Mouse (Mus musculus): ENCODE data around the gene Vwa7. TPM values are rescaled to one million over a fixed set of nuclear protein-coding genes. Genes with fewer than 3 reads are reported as not detected.
"Not testable (repeated sequence)": the region's sequence is repeated elsewhere in the genome, so short reads cannot be mapped to it uniquely, and the experiment has no call there.

Gene Vwa7
- polyA plus RNA-seq, 1 experiment = 0.38 TPM

- WGBS = 2% methylated on average over 30 of the region's 32 CpGs
- not testable (repeated sequence) for DNase-seq (ENCODE audit: low read depth, low spot score)
These were observed 16.3 kb upstream of the Vwa7 start for GRCm38 (mm10) chr17:34999871-35000716.

- WGBS = under 1% methylated on average over 82 of the region's 83 CpGs
These were observed 15.5 kb upstream of the Vwa7 start, which contains the start of gene Vars for GRCm38 (mm10) chr17:35000717-35001451. Gene Vars, plus strand, starts transcription at chr17:35000987.

DNA sequence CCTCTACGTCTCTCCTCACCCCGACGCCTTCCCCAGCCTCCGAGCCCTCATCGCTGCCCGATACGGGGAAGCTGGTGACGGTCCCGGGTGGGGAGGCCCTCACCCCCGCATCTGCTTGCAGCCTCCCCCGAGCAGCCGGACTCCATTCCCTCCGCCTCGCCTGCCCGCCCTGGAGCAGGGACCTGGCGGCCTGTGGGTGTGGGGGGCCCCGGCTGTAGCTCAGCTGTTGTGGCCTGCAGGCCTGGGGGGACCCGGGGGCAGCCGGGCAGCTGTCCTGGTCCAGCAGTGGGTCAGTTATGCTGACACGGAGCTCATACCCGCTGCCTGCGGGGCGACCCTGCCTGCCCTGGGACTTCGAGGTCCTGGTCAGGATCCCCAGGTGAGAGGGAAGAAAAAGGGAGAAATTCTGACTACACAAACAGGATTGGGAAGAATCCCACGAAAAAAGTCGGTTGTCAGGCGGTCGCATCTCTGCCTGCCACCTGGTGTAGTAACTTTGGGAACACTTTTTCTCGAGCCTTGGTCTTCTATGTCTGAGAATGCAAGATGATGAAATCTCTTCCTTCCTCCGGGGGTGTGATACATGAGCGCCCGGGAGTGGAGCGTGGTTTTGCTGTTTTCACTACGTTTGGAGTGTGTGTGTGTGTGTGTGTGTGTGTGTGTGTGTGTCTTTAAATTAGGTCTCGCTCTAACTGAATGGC is 14.8 kb upstream of the Vwa7 start:
- no peak for DNase-seq (ENCODE audit: low read depth, low spot score)
- 1% methylated on average over 35 of the region's 35 CpGs for WGBS

More at GRCm38 (mm10) chr17:35000717-35001451, 15.5 kb upstream of the Vwa7 start, which contains the start of gene Vars:
- DNase-seq (ENCODE audit: low read depth, low spot score) = no peak

DNA sequence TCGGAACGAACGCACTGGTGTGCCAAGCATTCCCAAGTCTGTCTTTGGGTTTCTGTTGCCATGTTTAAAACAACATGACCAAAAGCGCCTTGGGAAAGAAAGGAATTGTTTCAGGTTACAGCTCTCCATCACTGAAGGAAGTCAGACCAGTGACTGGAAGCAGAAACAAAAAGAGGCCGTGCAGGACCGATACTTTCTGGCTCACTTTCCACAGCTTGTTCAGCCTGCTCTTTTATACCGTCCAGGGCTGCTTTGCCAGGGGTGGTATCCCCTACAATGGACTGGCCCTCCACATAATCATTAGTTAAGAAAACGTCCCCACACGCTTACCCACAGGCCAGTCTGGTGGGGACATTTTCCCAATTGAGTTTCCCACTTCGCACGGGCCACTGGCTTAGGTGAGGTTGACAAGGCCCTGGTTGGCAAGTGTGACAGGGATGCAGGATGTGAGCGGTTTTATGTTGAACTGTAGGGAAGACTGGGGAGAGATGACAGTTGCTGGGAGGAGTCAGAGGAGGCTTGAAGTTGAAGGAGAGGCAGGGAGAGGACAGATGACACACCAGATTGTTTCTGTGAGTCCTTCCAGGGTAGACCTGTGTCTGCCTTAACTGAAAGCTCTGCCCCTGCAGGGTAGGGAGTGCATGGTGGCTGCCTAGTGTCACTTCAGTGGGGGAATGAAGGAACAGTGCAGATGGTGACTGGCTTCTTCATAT is 14.1 kb upstream of the Vwa7 start:
- no peak for DNase-seq (ENCODE audit: low read depth, low spot score)
- 3% methylated on average over 12 of the region's 12 CpGs for WGBS

- WGBS = 39% methylated on average over 9 of the region's 9 CpGs
These were observed 13.1 kb upstream of the Vwa7 start for GRCm38 (mm10) chr17:35003022-35003838.

GRCm38 (mm10) chr17:35004075-35004717 is 12.2 kb upstream of the Vwa7 start:
- WGBS = 96% methylated on average over 17 of the region's 17 CpGs
- no peak for DNase-seq (ENCODE audit: low read depth, low spot score)

More at GRCm38 (mm10) chr17:35003022-35003838, 13.1 kb upstream of the Vwa7 start:
- DNase-seq (ENCODE audit: low read depth, low spot score) = no peak

DNA sequence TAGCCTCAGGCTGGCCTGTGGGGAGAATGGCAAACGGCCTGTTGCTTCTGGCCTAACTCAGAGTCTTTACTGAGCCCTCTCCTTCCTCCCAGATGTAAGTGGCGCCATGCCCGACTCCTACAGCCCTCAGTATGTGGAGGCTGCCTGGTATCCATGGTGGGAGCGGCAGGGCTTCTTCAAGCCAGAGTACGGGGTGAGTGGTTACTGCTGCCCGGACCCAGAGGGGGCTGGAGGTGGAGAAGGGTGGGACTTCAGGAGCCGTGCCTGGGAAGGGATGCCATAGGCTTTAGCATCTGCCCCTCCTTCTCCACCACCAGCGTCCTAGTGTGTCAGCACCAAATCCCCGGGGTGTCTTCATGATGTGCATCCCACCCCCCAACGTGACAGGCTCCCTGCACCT is 11.2 kb upstream of the Vwa7 start:
- DNase-seq (ENCODE audit: low read depth, low spot score) = no peak
- WGBS = 88% methylated on average over 10 of the region's 10 CpGs

- DNase-seq (ENCODE audit: low read depth, low spot score) = not testable (repeated sequence)
- 93% methylated on average over 4 of the region's 5 CpGs for WGBS
These were observed 10.5 kb upstream of the Vwa7 start for GRCm38 (mm10) chr17:35005902-35006301.

- DNase-seq (ENCODE audit: low read depth, low spot score) = no peak
- WGBS = 87% methylated on average over 7 of the region's 7 CpGs
These were observed 8.9 kb upstream of the Vwa7 start for GRCm38 (mm10) chr17:35007387-35007991.

DNA sequence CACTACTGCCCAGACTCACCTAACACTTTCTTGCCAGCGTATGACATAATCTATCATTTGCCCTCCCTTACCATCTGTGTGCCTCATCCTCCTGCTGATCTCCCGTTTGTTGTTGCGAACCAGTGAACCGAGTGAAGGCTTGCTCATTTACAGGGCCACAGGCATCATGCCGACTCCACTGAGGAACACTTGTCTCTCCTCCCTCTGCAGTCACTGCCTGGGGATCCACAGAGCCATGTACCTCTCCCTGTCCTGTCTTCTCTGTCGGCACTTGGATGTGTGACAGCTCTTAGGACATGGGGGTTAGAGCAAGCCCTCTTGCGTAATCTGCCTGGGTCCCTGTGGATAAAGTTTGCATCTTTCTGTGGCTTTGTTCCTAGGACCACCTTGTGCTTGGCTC is 6.8 kb upstream of the Vwa7 start:
- no peak for DNase-seq (ENCODE audit: low read depth, low spot score)
- WGBS = 88% methylated on average over 7 of the region's 7 CpGs

DNA sequence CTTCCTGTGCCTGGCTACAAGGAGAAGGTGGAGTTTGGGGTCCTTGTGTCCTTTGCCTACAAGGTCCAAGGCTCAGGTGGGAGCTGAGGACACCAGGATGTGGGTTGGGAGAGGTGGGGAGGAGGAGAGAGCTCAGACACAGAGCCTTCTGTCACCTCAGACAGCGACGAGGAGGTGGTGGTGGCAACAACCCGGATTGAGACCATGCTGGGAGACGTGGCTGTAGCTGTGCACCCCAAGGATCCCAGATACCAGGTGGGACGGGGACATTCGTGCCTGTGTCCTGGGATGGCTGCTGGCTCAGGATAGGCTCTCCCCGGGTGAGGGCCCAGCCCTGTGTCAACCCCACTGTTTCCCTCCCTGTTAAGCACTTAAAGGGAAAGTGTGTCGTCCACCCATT is 4.9 kb upstream of the Vwa7 start:
- WGBS = 94% methylated on average over 8 of the region's 8 CpGs

GRCm38 (mm10) chr17:35012430-35012829 is 3.9 kb upstream of the Vwa7 start:
- WGBS = 88% methylated on average over 13 of the region's 13 CpGs
- DNase-seq (ENCODE audit: low read depth, low spot score) = no peak

More for the DNA sequence above, 4.9 kb upstream of the Vwa7 start:
- no peak for DNase-seq (ENCODE audit: low read depth, low spot score)

DNA sequence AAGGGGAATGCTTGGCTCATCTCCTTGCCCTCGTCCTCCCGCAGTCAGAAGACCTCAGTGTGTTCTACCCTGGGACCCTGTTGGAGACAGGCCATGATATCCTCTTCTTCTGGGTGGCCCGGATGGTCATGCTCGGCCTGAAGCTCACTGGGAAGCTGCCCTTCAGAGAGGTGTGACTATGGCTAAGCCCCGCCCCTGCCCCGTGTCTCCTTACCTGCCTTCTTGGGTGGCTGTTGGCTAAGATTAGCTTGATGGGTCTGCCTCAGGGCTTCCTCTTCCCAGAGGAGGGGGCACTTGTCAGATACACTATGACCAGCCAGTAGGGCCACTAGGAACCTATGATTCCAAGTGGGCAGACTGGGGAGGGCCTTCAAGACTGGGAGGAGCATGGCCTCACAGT is 3.2 kb upstream of the Vwa7 start:
- no peak for DNase-seq (ENCODE audit: low read depth, low spot score)
- 73% methylated on average over 6 of the region's 6 CpGs for WGBS

GRCm38 (mm10) chr17:35015296-35015695 is 1.1 kb upstream of the Vwa7 start:
- 85% methylated on average over 16 of the region's 16 CpGs for WGBS
- no peak for DNase-seq (ENCODE audit: low read depth, low spot score)

- WGBS = 64% methylated on average over 10 of the region's 10 CpGs
- no peak for DNase-seq (ENCODE audit: low read depth, low spot score)
These were observed 669 bp downstream of the Vwa7 start for GRCm38 (mm10) chr17:35016791-35017705.

- WGBS = 72% methylated on average over 14 of the region's 14 CpGs
- DNase-seq (ENCODE audit: low read depth, low spot score) = no peak
These were observed 1.3 kb downstream of the Vwa7 start for GRCm38 (mm10) chr17:35017706-35018030.

GRCm38 (mm10) chr17:35018171-35018570 is 1.8 kb downstream of the Vwa7 start:
- 40% methylated on average over 3 of the region's 3 CpGs for WGBS
- DNase-seq (ENCODE audit: low read depth, low spot score) = no peak
